In the genomic region with DNA sequence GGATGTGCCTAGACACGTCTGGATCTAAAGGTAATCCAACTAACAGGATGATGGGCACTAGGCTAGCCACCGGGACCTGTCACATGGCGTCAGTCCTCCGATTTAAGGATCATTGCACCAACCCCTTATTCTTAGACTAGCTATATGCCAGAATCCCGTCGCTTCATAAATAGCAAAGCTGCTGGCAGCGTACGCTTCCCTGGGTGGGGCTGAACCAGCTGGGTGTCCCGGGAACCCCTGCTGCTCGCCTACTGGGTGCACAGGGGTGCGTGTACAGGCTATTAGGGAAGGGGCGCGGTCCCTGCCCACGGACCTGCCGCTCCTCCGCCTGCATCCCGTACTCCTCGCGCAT, we compare ENCODE assay signal across 8 mouse cellular contexts. TPM values are rescaled to one million over a fixed set of nuclear protein-coding genes. Genes with fewer than 3 reads are reported as not detected.
DNase-seq lines count a peak whose midpoint lies in the region; TF ChIP-seq lines count a peak whose summit lies in the region.

No protein-coding gene starts in this region.

- no peaks in the 10 kb centered on the region; the same call in 1 of the 2 replicates for H3K36me3 ChIP-seq in heart, adult 2 months (ENCODE audit: control insufficient read depth, insufficient read depth, low read length)
- H3K36me3 ChIP-seq in hindbrain, embryonic 10.5 days: no peaks in the 10 kb centered on the region
- no peaks in the 10 kb centered on the region for H3K36me3 ChIP-seq in midbrain, embryonic 10.5 days

- TF ChIP-seq POLR2A in heart, adult 2 months (IDR thresholded peaks at IDR 0.05; ENCODE audit: insufficient read depth, low read depth, low read length): no peak

- H3K9ac ChIP-seq in heart, adult 2 months (ENCODE audit: low read depth, low read length): peak overlapping the region; percentile 78

- H3K9me3 ChIP-seq in hindbrain, embryonic 10.5 days: no peaks in the 10 kb centered on the region
- H3K9me3 ChIP-seq in midbrain, embryonic 10.5 days (replicated peaks): no peaks in the 10 kb centered on the region

- 2% methylated on average over 19 of the region's 19 CpGs for WGBS in heart, adult 2 months
- WGBS in hindbrain, embryonic 10.5 days: 1% methylated on average over 19 of the region's 19 CpGs
- 1% methylated on average over 19 of the region's 19 CpGs for WGBS in midbrain, embryonic 10.5 days

- H3K27me3 ChIP-seq in heart, adult 2 months (ENCODE audit: control insufficient read depth, insufficient read depth, low read length): no peaks in the 10 kb centered on the region
- H3K27me3 ChIP-seq in hindbrain, embryonic 10.5 days (ENCODE audit: insufficient read depth, poor library complexity, severe bottlenecking): peaks cover 52% of the 10 kb centered on the region
- H3K27me3 ChIP-seq in midbrain, embryonic 10.5 days (ENCODE audit: low read depth, poor library complexity, severe bottlenecking): peaks cover 54% of the 10 kb centered on the region

- no peak for TF ChIP-seq CTCF in heart, adult 2 months (IDR thresholded peaks at IDR 0.05)

- no peak for DNase-seq in heart, adult 2 months
- no peak for DNase-seq in heart, postnatal 14 days
- peak; percentile 34 for DNase-seq in embryo, embryonic 10.5 days (ENCODE audit: low spot score)
- DNase-seq in hindbrain, embryonic 10.5 days (ENCODE audit: low spot score): no peak
- no peak for DNase-seq in midbrain, embryonic 10.5 days (ENCODE audit: low spot score)
- no peak for DNase-seq in left cerebral cortex, postnatal 36 days (ENCODE audit: low spot score in 2 of 2)
- no peak for DNase-seq in retina, postnatal 1 day
- no peak for DNase-seq in spleen, adult 12 weeks (ENCODE audit: low spot score)

- TF ChIP-seq EP300 in heart, adult 2 months (IDR thresholded peaks at IDR 0.05; ENCODE audit: insufficient read depth, low read depth, low read length): no peak

- H3K27ac ChIP-seq in heart, adult 2 months: peak overlapping the region; percentile 77
- H3K27ac ChIP-seq in hindbrain, embryonic 10.5 days: peak overlapping the region; percentile 78
- peak overlapping the region; percentile 75 for H3K27ac ChIP-seq in midbrain, embryonic 10.5 days (replicated peaks)

- H3K79me2 ChIP-seq in heart, adult 2 months (replicated peaks; ENCODE audit: control insufficient read depth, insufficient read depth, low read length): no peaks in the 10 kb centered on the region

- intact Hi-C loops in heart, adult 2 months (cut with DNase I): loop anchor here (2.0 kb wide), 2 partner anchors 44 to 58 kb away; no protein-coding TSS in a partner anchor
- intact Hi-C loops in heart, postnatal 14 days (cut with DNase I): loop anchor here (2.0 kb wide), 1 partner anchor 44 kb away; no protein-coding TSS in a partner anchor
- intact Hi-C loops in left cerebral cortex, postnatal 36 days (cut with DNase I): loop anchor here (5.0 kb wide), 1 partner anchor 46 kb away; no protein-coding TSS in a partner anchor

- peaks cover 3% of the 10 kb centered on the region for H3K4me1 ChIP-seq in heart, adult 2 months (ENCODE audit: control insufficient read depth, insufficient read depth, low read length)
- H3K4me1 ChIP-seq in hindbrain, embryonic 10.5 days (replicated peaks): peaks cover 19% of the 10 kb centered on the region
- H3K4me1 ChIP-seq in midbrain, embryonic 10.5 days: peaks cover 27% of the 10 kb centered on the region

- peak overlapping the region; percentile 82 for H3K4me3 ChIP-seq in heart, adult 2 months
- peak overlapping the region; percentile 73 for H3K4me3 ChIP-seq in hindbrain, embryonic 10.5 days
- H3K4me3 ChIP-seq in midbrain, embryonic 10.5 days: peak overlapping the region; percentile 71

RNA-seq across cellular contexts. Expression of a gene that starts 1.1 kb away (rescaled TPM):
- total RNA-seq in heart, adult 2 months (2021): 1 to 10 TPM; 8.3 TPM
- polyA plus RNA-seq in heart, adult 2 months (2012; rRNA removed): 2.6 and 4.3 TPM in 2 replicates
- total RNA-seq in heart, postnatal 14 days (2021): 1 to 10 TPM; 5.0 to 5.8 TPM
- polyA plus RNA-seq in hindbrain, embryonic 10.5 days (2016; fragmentation: Nextera tagmentation; extraction: Ambion mirVana): 2.0 and 2.5 TPM in 2 replicates
- 0.83 and 1.5 TPM in 2 replicates for polyA plus RNA-seq in midbrain, embryonic 10.5 days (2016; fragmentation: Nextera tagmentation; extraction: Ambion mirVana)
- total RNA-seq in left cerebral cortex, postnatal 36 days (2021): 10 to 100 TPM; 17.9 to 18.3 TPM
